Mouse (Mus musculus) stomach, embryonic 16.5 days (tissue): ENCODE results near the gene Acot2. TPM values are rescaled to one million over a fixed set of nuclear protein-coding genes. Genes with fewer than 3 reads are reported as not detected.
A peak's percentile ranks its signal among the peaks of the same experiment; 100 is the strongest.
"Not testable (repeated sequence)": the region's sequence is repeated elsewhere in the genome, so short reads cannot be mapped to it uniquely, and the experiment has no call there.

Experiments used
- ATAC-seq: fragments of 200-750 bp; cut with Nextera tagmentation; 2 replicates; pipeline ENCODE4 v1.8.0; 2017; ENCODE audit warnings: moderate number of reproducible peaks, moderate TSS enrichment; ENCODE audit not compliant: insufficient read depth, low FRiP score
- H3K27ac ChIP-seq: fragments of 300-500 bp; sonication (generic); 2 replicates; pipeline ENCODE4 v1.5.1; 2014; ENCODE audit warnings: low read length
- H3K27me3 ChIP-seq: fragments of 300-500 bp; sonication (generic); 2 replicates; pipeline ENCODE4 v1.6.1; 2014; ENCODE audit warnings: low read length, control low read depth, mixed read lengths; ENCODE audit not compliant: control insufficient read depth, insufficient read depth
- H3K36me3 ChIP-seq: fragments of 300-500 bp; sonication (generic); 2 replicates; pipeline ENCODE4 v1.6.1; 2014; ENCODE audit warnings: low read length; ENCODE audit not compliant: control insufficient read depth, insufficient read depth
- H3K4me1 ChIP-seq: fragments of 300-500 bp; sonication (generic); 2 replicates; pipeline ENCODE4 v1.6.1; 2014; ENCODE audit warnings: low read length, control low read depth, mixed read lengths; ENCODE audit not compliant: control insufficient read depth, insufficient read depth
- H3K4me2 ChIP-seq: fragments of 300-500 bp; sonication (generic); 2 replicates; pipeline ENCODE4 v1.6.1; 2014; ENCODE audit warnings: low read depth, low read length, mixed read lengths
- H3K4me3 ChIP-seq: fragments of 300-500 bp; sonication (generic); replicated peaks from 2 replicates; pipeline ENCODE4 v1.5.1; 2014; ENCODE audit warnings: mild to moderate bottlenecking, low read length
- H3K9ac ChIP-seq: fragments of 300-500 bp; sonication (generic); 2 replicates; pipeline ENCODE4 v1.6.1; 2014; ENCODE audit warnings: low read length
- H3K9me3 ChIP-seq: fragments of 300-500 bp; sonication (generic); replicated peaks from 2 replicates; pipeline ENCODE4 v1.6.1; 2016; ENCODE audit warnings: low read length, control low read depth; ENCODE audit not compliant: control insufficient read depth
- WGBS: fragments of 180-500 bp; shearing (Covaris S2); extraction: QIAGEN DNeasy Blood & Tissue Kit; methylation state at CpG from one replicate; pipeline ENCODE4 v1.1.7; 2014; 5-methylcytosine and 5-hydroxymethylcytosine counted together
- polyA plus RNA-seq: library from polyadenylated mRNA; unstranded; fragments of >200 nt; fragmentation: Nextera tagmentation; extraction: Ambion mirVana; gene quantifications from 2 replicates; pipeline ENCODE4 v1.2.1, GENCODE M21; 2015

The Acot2 gene
- polyA plus RNA-seq, 1 experiment from 2014 or later: 23.7 TPM

- H3K9ac ChIP-seq: no peak overlapping the region
- ATAC-seq: 0 out of 2 replicates have a peak, but pooled peaks have one; percentile 34
- 76% methylated on average over 9 of the region's 9 CpGs for WGBS
Measured at GRCm38 (mm10) chr12:84023052-84023745, 35.5 kb downstream of the Acot2 start.

GRCm38 (mm10) chr12:84025888-84026287, 38.2 kb downstream of the Acot2 start:
- H3K9ac ChIP-seq: no peak overlapping the region
- no peak overlapping the region for H3K4me3 ChIP-seq
- no peak overlapping the region for H3K4me2 ChIP-seq
- no peaks in the 10 kb centered on the region for H3K4me1 ChIP-seq
- no peaks in the 10 kb centered on the region for H3K9me3 ChIP-seq
- no peak overlapping the region for H3K27ac ChIP-seq
- 87% methylated on average over 7 of the region's 7 CpGs for WGBS
- no peaks in the 10 kb centered on the region for H3K36me3 ChIP-seq
- no peak for ATAC-seq
- no peaks in the 10 kb centered on the region for H3K27me3 ChIP-seq

More at GRCm38 (mm10) chr12:84023052-84023745, 35.5 kb downstream of the Acot2 start:
- Histone ChIP-seq H3K27me3 (no peaks in the 10 kb centered on the region), H3K4me2 (no peak overlapping the region), H3K27ac (no peak overlapping the region), H3K9me3 (no peaks in the 10 kb centered on the region), H3K4me3 (no peak overlapping the region), H3K36me3 (no peaks in the 10 kb centered on the region), H3K4me1 (no peaks in the 10 kb centered on the region)

GRCm38 (mm10) chr12:84028328-84028727, 40.7 kb downstream of the Acot2 start:
- H3K27me3 ChIP-seq, H3K4me3 ChIP-seq, H3K9ac ChIP-seq, H3K4me2 ChIP-seq, H3K27ac ChIP-seq, H3K4me1 ChIP-seq, H3K9me3 ChIP-seq, H3K36me3 ChIP-seq, ATAC-seq: not testable (repeated sequence)
- 67% methylated on average over 3 of the region's 3 CpGs for WGBS

GRCm38 (mm10) chr12:84029043-84029442, 41.4 kb downstream of the Acot2 start:
- H3K4me3 ChIP-seq, H3K27me3 ChIP-seq, H3K36me3 ChIP-seq, H3K4me1 ChIP-seq, H3K9ac ChIP-seq, H3K27ac ChIP-seq, H3K9me3 ChIP-seq, H3K4me2 ChIP-seq, ATAC-seq: not testable (repeated sequence)
- WGBS: 87% methylated on average over 1 of the region's 1 CpGs

GRCm38 (mm10) chr12:84030659-84031332, 43.1 kb downstream of the Acot2 start:
- Histone ChIP-seq H3K9me3 (no peaks in the 10 kb centered on the region), H3K36me3 (no peaks in the 10 kb centered on the region), H3K27me3 (no peaks in the 10 kb centered on the region), H3K4me1 (no peaks in the 10 kb centered on the region), H3K4me2 (no peak overlapping the region), H3K9ac (no peak overlapping the region), H3K27ac (no peak overlapping the region), H3K4me3 (no peak overlapping the region)
- peak; percentile 69; the same call in 1 of the 2 replicates for ATAC-seq
- 58% methylated on average over 4 of the region's 4 CpGs for WGBS

GRCm38 (mm10) chr12:84032854-84033253, 45.2 kb downstream of the Acot2 start:
- 80% methylated on average over 4 of the region's 4 CpGs for WGBS
- H3K27me3 ChIP-seq: no peaks in the 10 kb centered on the region
- H3K9me3 ChIP-seq: no peaks in the 10 kb centered on the region
- no peaks in the 10 kb centered on the region for H3K4me1 ChIP-seq
- no peak overlapping the region for H3K9ac ChIP-seq
- H3K4me2 ChIP-seq: no peak overlapping the region
- no peak overlapping the region for H3K4me3 ChIP-seq
- H3K36me3 ChIP-seq: no peaks in the 10 kb centered on the region
- ATAC-seq: no peak
- no peak overlapping the region for H3K27ac ChIP-seq

- not testable (repeated sequence) for H3K9ac ChIP-seq, H3K36me3 ChIP-seq, H3K27me3 ChIP-seq, H3K4me1 ChIP-seq, ATAC-seq, H3K9me3 ChIP-seq, H3K4me3 ChIP-seq, H3K4me2 ChIP-seq, H3K27ac ChIP-seq
- 80% methylated on average over 2 of the region's 2 CpGs for WGBS
Measured at GRCm38 (mm10) chr12:84033302-84033701, 45.6 kb downstream of the Acot2 start.

- no peaks in the 10 kb centered on the region for H3K27me3 ChIP-seq
- no peaks in the 10 kb centered on the region for H3K36me3 ChIP-seq
- no peak overlapping the region for H3K4me2 ChIP-seq
- no peaks in the 10 kb centered on the region for H3K4me1 ChIP-seq
- H3K9me3 ChIP-seq: no peaks in the 10 kb centered on the region
- H3K27ac ChIP-seq: no peak overlapping the region
- ATAC-seq: no peak
- 35% methylated on average over 4 of the region's 4 CpGs for WGBS
- H3K9ac ChIP-seq: no peak overlapping the region
- H3K4me3 ChIP-seq: no peak overlapping the region
Measured at GRCm38 (mm10) chr12:84034108-84034507, 46.4 kb downstream of the Acot2 start.

- not testable (repeated sequence) for H3K4me1 ChIP-seq, H3K9me3 ChIP-seq, H3K36me3 ChIP-seq, H3K27ac ChIP-seq, H3K27me3 ChIP-seq
- ATAC-seq: peak; percentile 40; the same call in 1 of the 2 replicates
- WGBS: 7% methylated on average over 25 of the region's 32 CpGs
- Histone ChIP-seq H3K4me2 (peak within 1 kb of the TSS; percentile 65), H3K4me3 (peak within 1 kb of the TSS; percentile 50), H3K9ac (peak within 1 kb of the TSS; percentile 73)
Measured at GRCm38 (mm10) chr12:84038241-84038640, 50.6 kb downstream of the Acot2 start, which contains the start of gene Acot4. TSS of gene Acot4 (plus strand) at chr12:84038379.
